14 mouse cellular contexts compared by ENCODE assay signal in genomic region chr15:103221386-103221785, GRCm38 (mm10). TPM values are rescaled to one million over a fixed set of nuclear protein-coding genes. Genes with fewer than 3 reads are reported as not detected.
DNase-seq lines count a peak whose midpoint lies in the region; ATAC-seq and TF ChIP-seq lines count a peak whose summit lies in the region.
"Had no signal": no experiment of that assay in that cellular context is flagged by ENCODE, and none has a peak within 500 bp of the region (broad histone marks: within the 10 kb centered on the region; RNA-seq: fewer than 3 reads in every experiment).

No protein-coding gene starts in this region.

- peak overlapping the region; percentile 73 for H3K27ac ChIP-seq in heart, embryonic 11.5 days (ENCODE audit: low read depth, low read length)
- H3K27ac ChIP-seq in heart, adult 2 months, result no peak overlapping the region; the same call in 1 of the 2 replicates
- H3K27ac ChIP-seq in kidney, postnatal 0 days, result peak overlapping the region; percentile 73
- H3K27ac ChIP-seq in limb, embryonic 10.5 days, result no peak overlapping the region

- intact Hi-C loops in heart, adult 2 months (cut with DNase I), result loop anchor here (2.0 kb wide), 1 partner anchor 17 kb away; the partner anchor contains the start of gene Cbx5

- ATAC-seq in heart, embryonic 11.5 days (replicated peaks; ENCODE audit: insufficient number of reproducible peaks, low FRiP score, low TSS enrichment), result no peak
- ATAC-seq in kidney, postnatal 0 days (replicated peaks; ENCODE audit: low FRiP score, low read depth), result no peak

- H3K4me2 ChIP-seq in heart, embryonic 11.5 days, result peak overlapping the region; percentile 2; the same call in 1 of the 2 replicates
- no peak overlapping the region for H3K4me2 ChIP-seq in kidney, postnatal 0 days (ENCODE audit: low read length)
- H3K4me2 ChIP-seq: embryonic facial prominence, embryonic 15.5 days had no signal

- no peak overlapping the region for H3K4me3 ChIP-seq in heart, embryonic 11.5 days (ENCODE audit: low read depth, low read length)
- no peak overlapping the region for H3K4me3 ChIP-seq in heart, adult 2 months
- H3K4me3 ChIP-seq in kidney, postnatal 0 days (replicated peaks; ENCODE audit: low read depth, low read length), result no peak overlapping the region
- H3K4me3 ChIP-seq in limb, embryonic 10.5 days, result no peak overlapping the region
- H3K4me3 ChIP-seq: embryonic facial prominence, embryonic 15.5 days; megakaryocyte, embryonic 14.5 days had no signal

- TF ChIP-seq CTCF in heart, adult 2 months (IDR thresholded peaks at IDR 0.05), result no peak
- no peak for TF ChIP-seq CTCF in kidney, postnatal 0 days (IDR thresholded peaks at IDR 0.05; ENCODE audit: low read depth)

- no peaks in the 10 kb centered on the region for H3K27me3 ChIP-seq in heart, embryonic 11.5 days (ENCODE audit: control insufficient read depth, insufficient read depth, low read length)
- no peaks in the 10 kb centered on the region for H3K27me3 ChIP-seq in heart, adult 2 months (ENCODE audit: control insufficient read depth, insufficient read depth, low read length)
- no peaks in the 10 kb centered on the region for H3K27me3 ChIP-seq in kidney, postnatal 0 days (ENCODE audit: insufficient read depth, low read length)
- no peaks in the 10 kb centered on the region for H3K27me3 ChIP-seq in limb, embryonic 10.5 days (ENCODE audit: low read depth, poor library complexity, severe bottlenecking)
- H3K27me3 ChIP-seq: embryonic facial prominence, embryonic 15.5 days; megakaryocyte, embryonic 14.5 days had no signal

- 64% methylated on average over 1 of the region's 1 CpGs for WGBS in heart, embryonic 11.5 days (ENCODE audit: insufficient replicate concordance)
- WGBS in heart, adult 2 months, result 82% methylated on average over 1 of the region's 1 CpGs
- 85% methylated on average over 1 of the region's 1 CpGs for WGBS in kidney, postnatal 0 days
- WGBS in limb, embryonic 10.5 days, result 95% methylated on average over 1 of the region's 1 CpGs

- H3K9ac ChIP-seq in heart, embryonic 11.5 days (ENCODE audit: low read depth, low read length), result no peak overlapping the region
- H3K9ac ChIP-seq in heart, adult 2 months (ENCODE audit: low read depth, low read length), result no peak overlapping the region
- H3K9ac ChIP-seq in kidney, postnatal 0 days (ENCODE audit: low read depth, low read length), result no peak overlapping the region
- H3K9ac ChIP-seq: embryonic facial prominence, embryonic 15.5 days had no signal

- H3K4me1 ChIP-seq in heart, embryonic 11.5 days (ENCODE audit: control insufficient read depth, insufficient read depth, low read length), result peaks cover 21% of the 10 kb centered on the region
- peaks cover 1% of the 10 kb centered on the region for H3K4me1 ChIP-seq in heart, adult 2 months (ENCODE audit: control insufficient read depth, insufficient read depth, low read length)
- H3K4me1 ChIP-seq in kidney, postnatal 0 days (replicated peaks; ENCODE audit: insufficient read depth, low read length), result no peaks in the 10 kb centered on the region; the same call in 1 of the 2 replicates
- peaks cover 12% of the 10 kb centered on the region for H3K4me1 ChIP-seq in limb, embryonic 10.5 days
- H3K4me1 ChIP-seq: embryonic facial prominence, embryonic 15.5 days had no signal

- DNase-seq in heart, adult 2 months, result no peak
- no peak for DNase-seq in kidney, postnatal 0 days (ENCODE audit: low spot score)
- no peak for DNase-seq in kidney, postnatal 4 days
- peak; percentile 30 for DNase-seq in MN1 (ENCODE audit: low spot score)
- peak; percentile 51 for DNase-seq in fibroblast of lung, adult 2 months (ENCODE audit: low read depth)
- DNase-seq in urinary bladder, postnatal 4 days (ENCODE audit: low spot score in 2 of 2), result no peak
- DNase-seq in limb, embryonic 10.5 days (ENCODE audit: low spot score), result no peak
- DNase-seq: cerebellum, adult 8-10 months; layer of hippocampus, postnatal 36 days; liver; right cerebral cortex, postnatal 4 days had no signal

- TF ChIP-seq POLR2A in heart, adult 2 months (IDR thresholded peaks at IDR 0.05; ENCODE audit: insufficient read depth, low read depth, low read length), result no peak

- no peaks in the 10 kb centered on the region for H3K9me3 ChIP-seq in heart, embryonic 11.5 days (replicated peaks; ENCODE audit: control insufficient read depth, low read length)
- H3K9me3 ChIP-seq in kidney, postnatal 0 days (replicated peaks; ENCODE audit: low read length), result no peaks in the 10 kb centered on the region
- H3K9me3 ChIP-seq in limb, embryonic 10.5 days (replicated peaks), result no peaks in the 10 kb centered on the region
- H3K9me3 ChIP-seq: embryonic facial prominence, embryonic 15.5 days; megakaryocyte, embryonic 14.5 days had no signal

- no peaks in the 10 kb centered on the region for H3K79me2 ChIP-seq in heart, adult 2 months (replicated peaks; ENCODE audit: control insufficient read depth, insufficient read depth, low read length)

- TF ChIP-seq EP300 in heart, adult 2 months (IDR thresholded peaks at IDR 0.05; ENCODE audit: insufficient read depth, low read depth, low read length), result no peak

- H3K36me3 ChIP-seq in heart, embryonic 11.5 days (ENCODE audit: control insufficient read depth, insufficient read depth, low read length), result no peaks in the 10 kb centered on the region
- H3K36me3 ChIP-seq in heart, adult 2 months (ENCODE audit: control insufficient read depth, insufficient read depth, low read length), result peaks cover 8% of the 10 kb centered on the region
- no peaks in the 10 kb centered on the region for H3K36me3 ChIP-seq in kidney, postnatal 0 days (ENCODE audit: insufficient read depth, low read length)
- peaks cover 49% of the 10 kb centered on the region for H3K36me3 ChIP-seq in limb, embryonic 10.5 days

RNA-seq across cellular contexts. Expression of gene Cbx5, which starts 18.2 kb away (rescaled TPM):
- 139 and 146 TPM in 2 replicates for polyA plus RNA-seq in heart, embryonic 11.5 days (2014; fragmentation: Nextera tagmentation; extraction: Ambion mirVana)
- total RNA-seq in heart, adult 2 months (2021), result 10 to 100 TPM; 56.5 to 57.0 TPM
- polyA plus RNA-seq in heart, adult 2 months (2012; rRNA removed), result 15.6 and 39.9 TPM in 2 replicates
- 62.0 and 68.2 TPM in 2 replicates for polyA plus RNA-seq in kidney, postnatal 0 days (2015; fragmentation: Nextera tagmentation; extraction: Ambion mirVana)
- polyA plus RNA-seq in limb, embryonic 10.5 days (2016; fragmentation: Nextera tagmentation; extraction: Ambion mirVana), result 191 and 215 TPM in 2 replicates

RNA-seq across cellular contexts. Expression of gene Hnrnpa1, which starts 18.8 kb away (rescaled TPM):
- polyA plus RNA-seq in heart, embryonic 11.5 days (2014; fragmentation: Nextera tagmentation; extraction: Ambion mirVana), result 572 and 590 TPM in 2 replicates
- total RNA-seq in heart, adult 2 months (2021), result 100 to 1,000 TPM; 143 to 149 TPM
- polyA plus RNA-seq in heart, adult 2 months (2012; rRNA removed), result 59.4 and 109 TPM in 2 replicates
- 705 and 720 TPM in 2 replicates for polyA plus RNA-seq in kidney, postnatal 0 days (2015; fragmentation: Nextera tagmentation; extraction: Ambion mirVana)
- 1,775 and 1,966 TPM in 2 replicates for polyA plus RNA-seq in limb, embryonic 10.5 days (2016; fragmentation: Nextera tagmentation; extraction: Ambion mirVana)

RNA-seq across cellular contexts. Expression of gene Nfe2, which starts 36.8 kb away (rescaled TPM):
- 21.9 and 24.2 TPM in 2 replicates for polyA plus RNA-seq in heart, embryonic 11.5 days (2014; fragmentation: Nextera tagmentation; extraction: Ambion mirVana)
- 1 to 10 TPM in 1 of 2 experiments, under 1 TPM in 1; 0.86 to 2.0 TPM for total RNA-seq in heart, adult 2 months (2021)
- 1.6 and 1.9 TPM in 2 replicates for polyA plus RNA-seq in heart, adult 2 months (2012; rRNA removed)
- polyA plus RNA-seq in kidney, postnatal 0 days (2015; fragmentation: Nextera tagmentation; extraction: Ambion mirVana), result 1.9 and 2.8 TPM in 2 replicates
- 5.9 and 6.1 TPM in 2 replicates for polyA plus RNA-seq in limb, embryonic 10.5 days (2016; fragmentation: Nextera tagmentation; extraction: Ambion mirVana)

RNA-seq across cellular contexts. Expression of gene Copz1, which starts 51.1 kb away (rescaled TPM):
- polyA plus RNA-seq in heart, embryonic 11.5 days (2014; fragmentation: Nextera tagmentation; extraction: Ambion mirVana), result 217 and 221 TPM in 2 replicates
- total RNA-seq in heart, adult 2 months (2021), result 10 to 100 TPM; 50.2 to 55.2 TPM
- 58.7 and 96.8 TPM in 2 replicates for polyA plus RNA-seq in heart, adult 2 months (2012; rRNA removed)
- polyA plus RNA-seq in kidney, postnatal 0 days (2015; fragmentation: Nextera tagmentation; extraction: Ambion mirVana), result 237 and 263 TPM in 2 replicates
- 305 and 309 TPM in 2 replicates for polyA plus RNA-seq in limb, embryonic 10.5 days (2016; fragmentation: Nextera tagmentation; extraction: Ambion mirVana)

RNA-seq across cellular contexts. Expression of gene Smug1, which starts 54.5 kb away (rescaled TPM):
- 14.7 and 17.7 TPM in 2 replicates for polyA plus RNA-seq in heart, embryonic 11.5 days (2014; fragmentation: Nextera tagmentation; extraction: Ambion mirVana)
- total RNA-seq in heart, adult 2 months (2021), result 10 to 100 TPM; 13.9 to 15.2 TPM
- 13.3 and 13.9 TPM in 2 replicates for polyA plus RNA-seq in heart, adult 2 months (2012; rRNA removed)
- polyA plus RNA-seq in kidney, postnatal 0 days (2015; fragmentation: Nextera tagmentation; extraction: Ambion mirVana), result 13.0 TPM in 2 replicates
- polyA plus RNA-seq in limb, embryonic 10.5 days (2016; fragmentation: Nextera tagmentation; extraction: Ambion mirVana), result 16.2 and 16.8 TPM in 2 replicates

Comparison
In these comparisons a context has a peak if more than half of its experiments do, and no peak if none do; other contexts are left out.
1. H3K27ac ChIP-seq: peak in heart, embryonic 11.5 days (single experiment) and kidney, postnatal 0 days (single experiment); none in heart, adult 2 months (single experiment) and limb, embryonic 10.5 days (single experiment).
2. DNase-seq: peak in MN1 (single experiment) and fibroblast of lung, adult 2 months (single experiment); none in heart, adult 2 months (0 of 2), kidney, postnatal 0 days (single experiment), kidney, postnatal 4 days (0 of 2), urinary bladder, postnatal 4 days (0 of 2) and limb, embryonic 10.5 days (single experiment).